Mouse (Mus musculus) liver, adult 2 months (tissue): Measurements from ENCODE around the gene Prpsap1.

Source experiments
- CTCF ChIP-seq: fragments of 200-500 bp; IDR thresholded peaks from 2 replicates; pipeline ENCODE4 v1.5.1; 2011; ENCODE audit warnings: low read depth, low read length, control low read depth
- POLR2A ChIP-seq: fragments of 200-500 bp; IDR thresholded peaks from 2 replicates; pipeline ENCODE4 v1.6.1; 2011; ENCODE audit warnings: low read length, control low read depth; ENCODE audit not compliant: insufficient read depth; ENCODE audit errors: extremely low read depth

DNA sequence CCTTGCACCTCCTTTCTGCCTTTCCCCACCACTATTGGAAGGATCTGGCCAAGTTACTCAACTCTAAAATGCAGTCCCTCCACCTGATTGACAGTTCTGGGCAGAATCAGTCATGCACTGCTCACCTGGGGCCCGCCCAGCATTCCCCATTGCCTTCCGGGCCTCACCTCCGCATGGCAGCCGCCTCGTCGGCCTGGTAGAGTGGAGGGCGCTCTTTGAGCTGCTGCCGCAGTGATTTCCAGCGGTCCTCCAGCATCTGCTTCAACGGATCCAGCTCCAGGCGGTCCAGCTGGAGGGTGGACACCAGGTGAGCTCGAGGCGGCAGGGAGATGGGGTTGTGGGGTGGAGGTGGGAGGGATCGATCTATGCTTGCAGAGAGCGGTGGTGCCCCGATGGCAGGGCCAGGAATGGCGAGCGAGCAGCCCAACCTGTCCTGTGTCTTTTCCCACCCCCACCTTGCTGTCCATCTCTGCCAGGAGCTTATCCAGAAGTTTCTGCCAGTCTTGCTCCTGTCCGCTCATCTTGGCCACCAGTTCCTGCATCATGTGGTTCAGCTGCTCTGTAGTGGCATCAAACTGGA lies 47.6 kb downstream of the Prpsap1 start:
- no peak for TF ChIP-seq CTCF
- no peak for TF ChIP-seq POLR2A
